In genomic region chr5:143965586-143966345, GRCm38 (mm10) we compare ENCODE assay signal across 29 mouse cellular contexts. TPM values are rescaled to one million over a fixed set of nuclear protein-coding genes. Genes with fewer than 3 reads are reported as not detected.
DNase-seq lines count a peak whose midpoint lies in the region; ATAC-seq and TF ChIP-seq lines count a peak whose summit lies in the region.
"Had no signal": no experiment of that assay in that cellular context is flagged by ENCODE, and none has a peak within 500 bp of the region (broad histone marks: within the 10 kb centered on the region; RNA-seq: fewer than 3 reads in every experiment).

No protein-coding gene starts in this region.

- peak; percentile 24 for DNase-seq in kidney, postnatal 10 days
- DNase-seq in kidney, postnatal 36 days, result no peak
- DNase-seq in adrenal gland, adult 2 months, result peak; percentile 89
- DNase-seq in thymus, postnatal 4 days, result no peak
- no peak for DNase-seq in cerebellum, postnatal 36 days
- DNase-seq in forebrain, embryonic 14.5 days (ENCODE audit: low spot score), result no peak
- DNase-seq: cerebellum, adult 2 months; cerebellum, postnatal 25 days; embryo, embryonic 11 days; gastrocnemius, adult 2 months; midbrain, embryonic 14.5 days; right cerebral cortex, postnatal 14 days; spleen, adult 18-20 months had no signal

- H3K4me1 ChIP-seq in forebrain, embryonic 14.5 days (ENCODE audit: control insufficient read depth, insufficient read depth, low read length), result no peaks in the 10 kb centered on the region
- H3K4me1 ChIP-seq: embryonic facial prominence, embryonic 13.5 days; forebrain, embryonic 12.5 days; hindbrain, embryonic 10.5 days; limb, embryonic 15.5 days; lung, embryonic 15.5 days; neural tube, embryonic 12.5 days had no signal

- WGBS in forebrain, embryonic 14.5 days, result 92% methylated on average over 12 of the region's 12 CpGs

- no peak overlapping the region for H3K27ac ChIP-seq in forebrain, embryonic 14.5 days (ENCODE audit: low read depth, low read length)
- H3K27ac ChIP-seq: embryonic facial prominence, embryonic 13.5 days; forebrain, embryonic 12.5 days; gastrocnemius, adult 2 months; hindbrain, embryonic 10.5 days; kidney, postnatal 0 days; left cerebral cortex, adult 2 months; limb, embryonic 15.5 days; liver, embryonic 14.5 days; lung, embryonic 15.5 days; neural tube, embryonic 12.5 days had no signal

- no peaks in the 10 kb centered on the region for H3K79me2 ChIP-seq in C2C12 (ENCODE audit: control insufficient read depth, insufficient read depth)

- no peaks in the 10 kb centered on the region for H3K9me3 ChIP-seq in forebrain, embryonic 14.5 days (replicated peaks; ENCODE audit: control insufficient read depth, low read length)
- H3K9me3 ChIP-seq: embryonic facial prominence, embryonic 13.5 days; forebrain, embryonic 12.5 days; hindbrain, embryonic 10.5 days; limb, embryonic 15.5 days; lung, embryonic 15.5 days; neural tube, embryonic 12.5 days had no signal

- peaks cover 18% of the 10 kb centered on the region for H3K27me3 ChIP-seq in C2C12 (ENCODE audit: control insufficient read depth, insufficient read depth, insufficient read length)
- H3K27me3 ChIP-seq in forebrain, embryonic 14.5 days (replicated peaks; ENCODE audit: control insufficient read depth, insufficient read depth, low read length), result no peaks in the 10 kb centered on the region
- H3K27me3 ChIP-seq: embryonic facial prominence, embryonic 13.5 days; forebrain, embryonic 12.5 days; limb, embryonic 15.5 days; lung, embryonic 15.5 days; neural tube, embryonic 12.5 days had no signal

- no peak overlapping the region for H3K4me2 ChIP-seq in forebrain, embryonic 14.5 days (ENCODE audit: low read length)
- H3K4me2 ChIP-seq: embryonic facial prominence, embryonic 13.5 days; forebrain, embryonic 12.5 days; limb, embryonic 15.5 days; lung, embryonic 15.5 days; neural tube, embryonic 12.5 days had no signal

- H3K4me3 ChIP-seq in C2C12 (ENCODE audit: insufficient read depth, poor library complexity, severe bottlenecking), result no peak overlapping the region
- no peak overlapping the region for H3K4me3 ChIP-seq in forebrain, embryonic 14.5 days (ENCODE audit: low read depth, low read length)
- H3K4me3 ChIP-seq: embryonic facial prominence, embryonic 13.5 days; erythroblast, embryonic 14.5 days; forebrain, embryonic 12.5 days; gastrocnemius, adult 2 months; hindbrain, embryonic 10.5 days; left cerebral cortex, adult 2 months; limb, embryonic 15.5 days; lung, embryonic 15.5 days; neural tube, embryonic 12.5 days had no signal

- H3K9ac ChIP-seq in forebrain, embryonic 14.5 days (ENCODE audit: low read length), result no peak overlapping the region
- H3K9ac ChIP-seq: embryonic facial prominence, embryonic 13.5 days; forebrain, embryonic 12.5 days; limb, embryonic 15.5 days; liver, embryonic 14.5 days; lung, embryonic 15.5 days; neural tube, embryonic 12.5 days had no signal

- no peaks in the 10 kb centered on the region for H3K36me3 ChIP-seq in C2C12 (ENCODE audit: control insufficient read depth, insufficient read depth)
- H3K36me3 ChIP-seq in forebrain, embryonic 14.5 days (ENCODE audit: control insufficient read depth, insufficient read depth, low read length), result no peaks in the 10 kb centered on the region
- H3K36me3 ChIP-seq: embryonic facial prominence, embryonic 13.5 days; forebrain, embryonic 12.5 days; hindbrain, embryonic 10.5 days; limb, embryonic 15.5 days; lung, embryonic 15.5 days; neural tube, embryonic 12.5 days had no signal

- no peak overlapping the region for H3ac ChIP-seq in C2C12 (ENCODE audit: control insufficient read depth, insufficient read length, low read depth)

- ATAC-seq in forebrain, embryonic 14.5 days, result no peak
- ATAC-seq: CD4-positive, CD25-positive, alpha-beta regulatory T cell, adult 4 months; hindbrain, embryonic 16.5 days; intestine, postnatal 0 days had no signal

- no peak for TF ChIP-seq CTCF in C2C12 (IDR thresholded peaks at IDR 0.05; ENCODE audit: control insufficient read depth, insufficient read depth, insufficient read length)

- no peaks in the 10 kb centered on the region for H3K79me3 ChIP-seq in C2C12 (ENCODE audit: low read depth)

TF ChIP-seq in C2C12, 6 proteins besides CTCF, POLR2A, EP300 and RAD21:
- TF ChIP-seq MYOD1 (IDR thresholded peaks at IDR 0.05; ENCODE audit: control insufficient read depth, insufficient read length, low read depth) (peak; percentile 43), MYOG (IDR thresholded peaks at IDR 0.05; ENCODE audit: control insufficient read depth, extremely low read depth, insufficient read length) (no peak), FOSL1 (IDR thresholded peaks at IDR 0.05; ENCODE audit: insufficient read depth, low read length, poor library complexity, severe bottlenecking) (no peak), CEBPB (IDR thresholded peaks at IDR 0.05; ENCODE audit: low read depth) (no peak), USF1 (IDR thresholded peaks at IDR 0.05; ENCODE audit: low read depth) (no peak), MAX (IDR thresholded peaks at IDR 0.05) (no peak)
TF ChIP-seq in C2C12: peak in this region for 1.

RNA-seq across cellular contexts. Expression of gene Rsph10b, which starts 32.9 kb away (rescaled TPM):
- not detected for polyA plus RNA-seq in C2C12 (2012; fragmentation: generic; extraction: Trizol)
- total RNA-seq in adrenal gland, adult 2 months (2021), result 1 to 10 TPM; 4.3 to 7.4 TPM
- 0.21 and 0.31 TPM in 2 replicates for polyA plus RNA-seq in adrenal gland, adult 2 months (2012; rRNA removed)
- 1.5 and 2.8 TPM in 2 replicates for polyA plus RNA-seq in forebrain, embryonic 14.5 days (2014; fragmentation: Nextera tagmentation; extraction: Ambion mirVana)

RNA-seq across cellular contexts. Expression of gene Gm42421, which starts 37.8 kb away (rescaled TPM):
- polyA plus RNA-seq in C2C12 (2012; fragmentation: generic; extraction: Trizol), result 0.25 TPM
- under 1 TPM in 1 of 2 experiments, not detected in 1; 0.95 TPM for total RNA-seq in adrenal gland, adult 2 months (2021)
- not detected in 2 replicates for polyA plus RNA-seq in adrenal gland, adult 2 months (2012; rRNA removed)
- polyA plus RNA-seq in forebrain, embryonic 14.5 days (2014; fragmentation: Nextera tagmentation; extraction: Ambion mirVana), result 1.3 and 1.9 TPM in 2 replicates
- total RNA-seq: gastrocnemius, adult 2 months; gastrocnemius, postnatal 4 days; megakaryocyte-erythroid progenitor cell, adult 5-6 weeks had no signal
- polyA plus RNA-seq: erythroblast, embryonic 14.5 days had no signal

RNA-seq across cellular contexts. Expression of gene Ccz1, which starts 48.9 kb away (rescaled TPM):
- 35.0 TPM for polyA plus RNA-seq in C2C12 (2012; fragmentation: generic; extraction: Trizol)
- 10 to 100 TPM; 51.1 to 57.1 TPM for total RNA-seq in adrenal gland, adult 2 months (2021)
- 3.5 and 6.6 TPM in 2 replicates for polyA plus RNA-seq in adrenal gland, adult 2 months (2012; rRNA removed)
- 93.0 and 98.1 TPM in 2 replicates for polyA plus RNA-seq in forebrain, embryonic 14.5 days (2014; fragmentation: Nextera tagmentation; extraction: Ambion mirVana)

RNA-seq across cellular contexts. Expression of gene Pms2, which starts 56.0 kb away (rescaled TPM):
- 7.0 TPM for polyA plus RNA-seq in C2C12 (2012; fragmentation: generic; extraction: Trizol)
- total RNA-seq in adrenal gland, adult 2 months (2021), result 1 to 10 TPM; 7.1 to 7.9 TPM
- polyA plus RNA-seq in adrenal gland, adult 2 months (2012; rRNA removed), result 0.70 and 0.73 TPM in 2 replicates
- polyA plus RNA-seq in forebrain, embryonic 14.5 days (2014; fragmentation: Nextera tagmentation; extraction: Ambion mirVana), result 23.7 and 26.8 TPM in 2 replicates

RNA-seq across cellular contexts. Expression of gene Aimp2, which starts 56.1 kb away (rescaled TPM):
- 158 TPM for polyA plus RNA-seq in C2C12 (2012; fragmentation: generic; extraction: Trizol)
- 10 to 100 TPM; 37.5 to 38.1 TPM for total RNA-seq in adrenal gland, adult 2 months (2021)
- 69.2 and 77.6 TPM in 2 replicates for polyA plus RNA-seq in adrenal gland, adult 2 months (2012; rRNA removed)
- 93.9 and 101 TPM in 2 replicates for polyA plus RNA-seq in forebrain, embryonic 14.5 days (2014; fragmentation: Nextera tagmentation; extraction: Ambion mirVana)

Comparison
In these comparisons a context has a peak if more than half of its experiments do, and no peak if none do; other contexts are left out.
1. DNase-seq: peak in kidney, postnatal 10 days (single experiment) and adrenal gland, adult 2 months (single experiment); none in kidney, postnatal 36 days (0 of 2), thymus, postnatal 4 days (single experiment), cerebellum, postnatal 36 days (0 of 2) and forebrain, embryonic 14.5 days (single experiment).